Mouse (Mus musculus) lung, postnatal 0 days (tissue): ENCODE data around the gene Corin. TPM values are rescaled to one million over a fixed set of nuclear protein-coding genes. Genes with fewer than 3 reads are reported as not detected.

Experiments used
- ATAC-seq: fragments of 200-750 bp; cut with Nextera tagmentation; 2 replicates; pipeline ENCODE4 v1.8.0; 2017; ENCODE audit warnings: moderate library complexity
- DNase-seq: peaks from one replicate; pipeline ENCODE4 v3.0.0-alpha.2; 2016; ENCODE audit warnings: low spot score
- H3K27ac ChIP-seq: fragments of 300-500 bp; sonication (generic); 2 replicates; pipeline ENCODE4 v1.5.1; 2014; ENCODE audit warnings: antibody characterized with exemption, mild to moderate bottlenecking, low read length, mixed read lengths
- H3K27me3 ChIP-seq: fragments of 300-500 bp; sonication (generic); replicated peaks from 2 replicates; pipeline ENCODE4 v1.6.1; 2014; ENCODE audit warnings: low read length, mixed read lengths; ENCODE audit not compliant: insufficient read depth
- H3K36me3 ChIP-seq: fragments of 300-500 bp; sonication (generic); 2 replicates; pipeline ENCODE4 v1.6.1; 2014; ENCODE audit warnings: low read length, mixed read lengths; ENCODE audit not compliant: insufficient read depth
- H3K4me1 ChIP-seq: fragments of 300-500 bp; sonication (generic); 2 replicates; pipeline ENCODE4 v1.6.1; 2014; ENCODE audit warnings: antibody characterized with exemption, low read depth, low read length, mixed read lengths; ENCODE audit not compliant: insufficient read depth
- H3K4me2 ChIP-seq: fragments of 300-500 bp; sonication (generic); replicated peaks from 2 replicates; pipeline ENCODE4 v1.6.1; 2014; ENCODE audit warnings: low read depth, mild to moderate bottlenecking, low read length, moderate library complexity, mixed read lengths
- H3K4me3 ChIP-seq: fragments of 300-500 bp; sonication (generic); 2 replicates; pipeline ENCODE4 v1.5.1; 2014; ENCODE audit warnings: low read depth, low read length
- H3K9ac ChIP-seq: fragments of 300-500 bp; sonication (generic); replicated peaks from 2 replicates; pipeline ENCODE4 v1.6.1; 2014; ENCODE audit warnings: low read depth, mild to moderate bottlenecking
- H3K9me3 ChIP-seq: fragments of 300-500 bp; sonication (generic); 2 replicates; pipeline ENCODE4 v1.6.1; 2016; ENCODE audit warnings: low read length, mixed read lengths
- CTCF ChIP-seq: IDR thresholded peaks from 2 replicates; pipeline ENCODE4 v1.5.1; 2016; ENCODE audit warnings: antibody characterized with exemption, mild to moderate bottlenecking
- EP300 ChIP-seq: IDR thresholded peaks from 2 replicates; pipeline ENCODE4 v1.6.1; 2016; ENCODE audit warnings: antibody characterized with exemption, mild to moderate bottlenecking, control low read depth
- WGBS: fragments of 180-500 bp; shearing (Covaris S2); extraction: QIAGEN DNeasy Blood & Tissue Kit; methylation state at CpG from one replicate; pipeline ENCODE4 v1.1.7; 2014; 5-methylcytosine and 5-hydroxymethylcytosine counted together
- polyA plus RNA-seq: library from polyadenylated mRNA; unstranded; fragments of >200 nt; fragmentation: Nextera tagmentation; extraction: Ambion mirVana; gene quantifications from 2 replicates; pipeline ENCODE4 v1.2.1, GENCODE M21; 2015

Gene Corin
- 0.85 and 1.1 TPM in 2 replicates for polyA plus RNA-seq

DNA sequence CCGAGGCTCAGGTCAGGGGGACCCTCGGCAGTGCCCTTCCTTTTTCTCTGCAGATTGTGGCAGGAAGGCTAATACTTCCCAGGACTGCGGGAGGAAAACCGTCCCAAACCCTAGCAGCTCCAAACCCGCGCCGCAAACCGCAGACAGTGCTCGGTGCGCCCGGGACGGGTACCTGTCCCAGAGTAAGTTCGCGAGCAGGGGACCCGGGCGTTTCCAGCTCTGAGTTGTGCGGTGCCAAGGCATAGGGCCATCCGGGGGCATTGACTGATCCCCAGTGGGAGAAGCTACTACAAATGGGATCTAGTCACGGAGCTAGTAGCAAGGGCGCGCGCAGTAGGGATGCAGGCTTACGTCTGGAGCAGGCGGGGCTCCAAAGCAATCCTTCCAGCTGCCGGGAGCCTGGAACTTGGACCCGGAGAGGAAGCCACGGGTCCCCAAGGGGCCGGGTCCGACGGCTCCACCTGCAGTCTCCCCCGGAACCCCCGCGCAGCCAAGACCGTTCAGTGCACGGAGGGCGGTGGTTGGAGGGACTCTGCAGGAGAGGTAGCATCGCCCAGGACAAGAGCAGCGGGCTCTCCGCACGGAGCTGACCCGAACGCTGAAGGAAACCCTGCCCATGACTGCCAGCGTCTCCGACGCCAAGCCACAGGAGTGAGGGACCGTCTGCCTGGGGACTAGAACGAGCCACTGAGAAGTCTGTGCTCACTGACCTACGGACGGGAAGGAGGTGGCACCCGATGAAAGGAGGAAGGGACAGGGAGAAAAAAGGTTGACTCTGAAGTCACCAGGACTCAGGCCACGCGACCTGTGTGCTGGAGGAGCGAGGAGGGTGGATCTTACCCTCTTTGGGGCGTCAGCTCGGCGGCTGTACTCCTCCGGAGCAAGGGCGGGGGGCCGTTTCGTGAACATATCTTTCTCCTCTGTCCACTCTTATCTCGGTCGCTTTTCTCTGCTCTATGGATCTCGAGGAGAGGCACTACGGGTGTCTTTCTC lies at the start of gene Corin:
Corin (minus strand) TSS at position 943 of the 993 bp plus-strand sequence.
- H3K4me1 ChIP-seq, result peaks cover 7% of the 10 kb centered on the region; the same call in 1 of the 2 replicates
- ATAC-seq (peak; percentile 33; the same call in 1 of the 2 replicates), DNase-seq (peak; percentile 15)
- peak within 1 kb of the TSS; percentile 28 for H3K4me3 ChIP-seq
- no peaks in the 10 kb centered on the region for H3K36me3 ChIP-seq
- H3K27ac ChIP-seq, result no peak within 1 kb of the TSS
- peak within 1 kb of the TSS; percentile 56 for H3K4me2 ChIP-seq
- TF ChIP-seq CTCF, result no peak
- TF ChIP-seq EP300, result no peak
- H3K9me3 ChIP-seq, result no peaks in the 10 kb centered on the region
- peaks cover 14% of the 10 kb centered on the region for H3K27me3 ChIP-seq
- H3K9ac ChIP-seq, result no peak within 1 kb of the TSS
- WGBS, result 1% methylated on average over 63 of the region's 64 CpGs

DNA sequence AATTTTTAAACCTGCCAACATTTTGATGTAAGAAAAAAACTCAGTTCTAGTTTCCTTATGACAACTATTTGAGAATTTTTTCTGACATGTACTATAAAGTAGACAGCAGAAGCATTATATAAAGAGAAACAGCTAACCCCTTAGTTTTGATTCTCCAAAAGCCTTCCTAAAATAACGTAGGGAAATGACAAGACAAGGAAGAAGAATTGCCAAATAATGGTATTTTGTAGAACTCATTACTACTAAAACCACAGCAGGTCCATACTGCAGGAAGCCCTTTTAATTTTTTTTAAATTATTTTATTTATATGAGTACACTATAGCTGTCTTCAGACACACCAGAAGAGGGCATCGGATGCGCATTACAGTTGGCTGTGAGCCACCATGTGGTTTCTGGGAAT lies 46.9 kb upstream of the Corin start:
- Histone ChIP-seq H3K27ac (no peak overlapping the region), H3K4me1 (no peaks in the 10 kb centered on the region), H3K9me3 (no peaks in the 10 kb centered on the region), H3K4me3 (no peak overlapping the region), H3K27me3 (no peaks in the 10 kb centered on the region), H3K4me2 (no peak overlapping the region), H3K9ac (no peak overlapping the region), H3K36me3 (no peaks in the 10 kb centered on the region; the same call in 1 of the 2 replicates)
- 91% methylated on average over 3 of the region's 3 CpGs for WGBS
- TF ChIP-seq CTCF (no peak), EP300 (no peak)
- DNase-seq (no peak), ATAC-seq (no peak)

DNA sequence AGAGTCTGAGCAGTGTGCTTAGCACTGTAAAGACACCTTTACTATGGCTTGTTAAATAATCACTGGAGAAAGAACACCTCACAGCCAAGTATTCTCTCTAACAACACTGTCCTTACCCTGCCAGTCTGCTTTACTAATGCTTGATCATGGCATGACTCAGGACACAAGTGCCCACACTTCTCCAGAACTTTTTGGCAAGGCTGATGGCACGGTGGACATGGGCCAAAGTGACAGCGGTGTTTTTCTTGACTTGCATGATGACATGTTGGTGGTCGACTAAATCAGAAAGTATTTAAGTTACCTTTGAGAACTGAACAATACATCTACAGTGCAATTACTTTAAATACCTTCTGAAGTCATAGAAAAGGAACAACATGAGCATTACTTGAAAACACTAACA lies 24.6 kb upstream of the Corin start:
- peaks cover 18% of the 10 kb centered on the region; the same call in 1 of the 2 replicates for H3K36me3 ChIP-seq
- H3K27me3 ChIP-seq, result no peaks in the 10 kb centered on the region
- 92% methylated on average over 3 of the region's 3 CpGs for WGBS
- H3K4me1 ChIP-seq, result no peaks in the 10 kb centered on the region
- no peaks in the 10 kb centered on the region for H3K9me3 ChIP-seq
- H3K4me3 ChIP-seq, result no peak overlapping the region
- no peak for TF ChIP-seq EP300
- no peak for TF ChIP-seq CTCF
- H3K27ac ChIP-seq, result no peak overlapping the region
- no peak overlapping the region for H3K9ac ChIP-seq
- no peak overlapping the region for H3K4me2 ChIP-seq
- DNase-seq (no peak), ATAC-seq (no peak)

DNA sequence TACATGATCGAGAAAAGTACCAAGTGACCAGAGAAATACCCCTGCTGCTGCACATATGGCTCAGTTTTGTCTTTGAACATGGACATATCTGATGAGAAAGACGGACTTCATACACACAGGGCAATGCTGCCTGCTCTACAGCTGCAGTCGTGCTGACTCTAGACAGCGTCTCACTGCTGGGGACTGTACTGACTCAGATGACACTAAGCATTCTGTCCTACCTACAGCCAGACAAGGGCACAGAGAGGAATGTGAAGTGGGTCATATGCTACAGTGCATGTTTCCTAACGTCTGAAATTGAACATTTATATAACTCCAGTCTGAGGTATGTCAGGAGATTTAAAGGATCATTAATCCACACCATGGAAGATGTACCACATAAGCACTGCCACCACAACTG lies 9.5 kb upstream of the Corin start:
- Histone ChIP-seq H3K27ac (no peak overlapping the region), H3K27me3 (no peaks in the 10 kb centered on the region), H3K36me3 (peaks cover 10% of the 10 kb centered on the region; the same call in 1 of the 2 replicates), H3K4me2 (no peak overlapping the region), H3K4me1 (no peaks in the 10 kb centered on the region), H3K9ac (no peak overlapping the region), H3K4me3 (no peak overlapping the region), H3K9me3 (no peaks in the 10 kb centered on the region)
- no peak for ATAC-seq
- TF ChIP-seq CTCF (no peak), EP300 (no peak)
- WGBS, result 74% methylated on average over 5 of the region's 5 CpGs
- no peak for DNase-seq

DNA sequence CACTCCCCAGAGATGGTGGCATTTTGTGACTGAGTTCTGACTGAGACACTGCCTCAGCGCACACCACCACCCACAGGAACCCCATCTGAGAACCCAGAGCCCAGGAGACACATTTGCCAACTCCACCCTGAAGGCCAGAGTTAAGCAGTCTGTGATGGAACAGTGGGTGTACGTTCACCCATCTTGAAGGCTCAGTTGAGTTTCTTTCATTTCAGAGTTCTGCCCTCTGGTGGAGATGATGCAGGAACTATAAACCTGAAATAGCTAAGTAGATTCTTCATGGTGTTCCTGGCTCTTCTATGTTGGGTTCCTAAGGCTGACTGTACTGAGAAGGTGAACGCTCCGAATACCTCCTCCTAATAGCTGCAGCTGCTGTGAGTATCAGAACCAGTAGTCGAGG lies 1.5 kb upstream of the Corin start:
- Histone ChIP-seq H3K4me2 (no peak overlapping the region), H3K9me3 (no peaks in the 10 kb centered on the region), H3K27ac (no peak overlapping the region), H3K4me3 (no peak overlapping the region), H3K36me3 (no peaks in the 10 kb centered on the region), H3K27me3 (peaks cover 14% of the 10 kb centered on the region), H3K4me1 (peaks cover 7% of the 10 kb centered on the region; the same call in 1 of the 2 replicates), H3K9ac (no peak overlapping the region)
- DNase-seq, result peak; percentile 69
- 66% methylated on average over 5 of the region's 5 CpGs for WGBS
- peak; percentile 69 for TF ChIP-seq CTCF
- no peak for TF ChIP-seq EP300
- ATAC-seq, result 0 out of 2 replicates have a peak, but pooled peaks have one; percentile 8

DNA sequence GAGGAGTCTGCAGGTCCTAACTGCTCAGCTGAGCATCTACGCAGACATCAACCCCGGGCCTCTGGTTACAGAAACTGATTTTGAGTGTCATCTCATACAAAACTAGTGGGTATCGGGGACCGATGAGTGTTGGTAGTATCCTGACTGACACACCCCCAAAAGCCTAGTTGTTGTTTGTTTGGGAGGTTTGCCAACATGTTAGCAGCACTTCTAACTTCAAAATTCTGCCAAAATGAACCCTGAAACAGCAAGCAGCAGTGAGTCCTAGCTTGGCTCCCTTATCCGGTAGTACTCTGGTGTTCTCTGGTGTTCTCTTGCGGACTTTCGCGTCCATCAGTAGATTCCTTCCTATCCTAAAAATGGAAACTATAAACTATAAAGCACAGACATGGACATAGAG lies 1.5 kb downstream of the Corin start:
- Histone ChIP-seq H3K27ac (no peak overlapping the region), H3K4me3 (no peak overlapping the region), H3K4me2 (no peak overlapping the region; the same call in 1 of the 2 replicates), H3K9me3 (no peaks in the 10 kb centered on the region), H3K36me3 (no peaks in the 10 kb centered on the region), H3K27me3 (peaks cover 14% of the 10 kb centered on the region), H3K4me1 (peaks cover 7% of the 10 kb centered on the region; the same call in 1 of the 2 replicates), H3K9ac (no peak overlapping the region)
- ATAC-seq, result no peak
- WGBS, result 52% methylated on average over 8 of the region's 8 CpGs
- TF ChIP-seq CTCF (no peak), EP300 (no peak)
- peak; percentile 25 for DNase-seq
